Mouse (Mus musculus): ENCODE results near the gene Ufl1.
"Not testable (repeated sequence)": the region's sequence is repeated elsewhere in the genome, so short reads cannot be mapped to it uniquely, and the experiment has no call there.

The Ufl1 gene

GRCm38 (mm10) chr4:25281671-25282038, at the start of gene Ufl1:
Gene Ufl1 (minus strand): TSS chr4:25281821.
- DNase-seq (ENCODE audit: low read depth, low spot score), result peak; percentile 96

- DNase-seq (ENCODE audit: low read depth, low spot score), result no peak
Measured at GRCm38 (mm10) chr4:25325684-25326220, 44.1 kb upstream of the Ufl1 start.

- DNase-seq (ENCODE audit: low read depth, low spot score), result no peak
Measured at GRCm38 (mm10) chr4:25322631-25323178, 41.1 kb upstream of the Ufl1 start.

DNA sequence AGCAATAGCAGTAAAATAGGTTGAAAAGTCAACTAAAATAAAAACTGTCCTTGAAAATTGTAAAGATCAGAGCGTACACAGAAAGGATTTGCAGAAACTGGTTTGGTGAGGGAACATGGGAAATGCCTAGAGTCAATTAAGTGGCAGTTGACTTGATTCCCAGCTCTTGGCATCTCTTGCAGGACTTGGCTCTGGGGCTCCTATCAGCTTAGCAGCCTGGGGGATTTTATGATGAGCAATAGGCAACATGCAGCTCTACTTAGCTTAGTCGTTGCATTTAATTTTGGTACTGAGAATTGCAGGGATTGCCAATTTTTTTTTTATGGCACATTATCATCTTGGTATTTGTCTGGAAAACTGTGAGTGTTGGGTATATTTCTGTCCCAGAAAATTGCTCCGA, 32.1 kb upstream of the Ufl1 start:
- DNase-seq (ENCODE audit: low read depth, low spot score), result no peak

- DNase-seq (ENCODE audit: low read depth, low spot score), result not testable (repeated sequence)
Measured at GRCm38 (mm10) chr4:25285002-25285401, 3.4 kb upstream of the Ufl1 start.

DNA sequence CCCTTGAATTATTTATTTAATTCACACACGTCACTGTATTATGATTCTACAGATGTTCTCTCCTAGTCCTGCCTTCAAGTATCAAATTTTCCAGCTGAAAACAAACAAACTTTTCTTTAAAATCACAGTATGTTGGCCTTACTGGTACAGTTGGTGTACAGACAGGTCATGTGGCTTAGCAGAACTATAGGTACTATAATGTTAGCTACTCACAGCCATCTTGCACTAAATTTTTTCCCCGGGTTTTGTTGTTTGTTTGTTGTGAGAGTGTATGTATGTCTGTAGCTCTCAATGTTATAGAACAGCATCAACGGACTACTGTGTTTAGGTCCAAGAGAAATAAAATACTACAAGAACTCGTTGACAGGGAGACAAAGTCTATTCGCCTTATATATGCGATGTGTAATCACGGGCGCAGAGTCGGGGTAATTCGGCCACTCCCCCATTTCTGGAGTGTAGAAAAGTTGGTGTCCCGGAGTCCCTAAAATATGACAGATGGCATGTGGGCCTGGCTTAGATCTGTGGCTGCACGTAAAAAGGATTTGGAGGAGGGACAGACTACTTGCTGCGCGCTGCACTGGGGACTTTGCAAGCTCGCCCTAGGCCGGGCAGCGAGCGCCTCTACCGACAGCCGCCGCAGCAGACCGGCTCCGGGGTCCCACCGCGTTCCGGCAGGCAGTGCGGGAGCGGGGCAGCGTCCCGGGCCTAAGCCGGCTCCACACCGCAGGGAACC, 517 bp downstream of the Ufl1 start:
- DNase-seq (ENCODE audit: low read depth, low spot score), result no peak

DNA sequence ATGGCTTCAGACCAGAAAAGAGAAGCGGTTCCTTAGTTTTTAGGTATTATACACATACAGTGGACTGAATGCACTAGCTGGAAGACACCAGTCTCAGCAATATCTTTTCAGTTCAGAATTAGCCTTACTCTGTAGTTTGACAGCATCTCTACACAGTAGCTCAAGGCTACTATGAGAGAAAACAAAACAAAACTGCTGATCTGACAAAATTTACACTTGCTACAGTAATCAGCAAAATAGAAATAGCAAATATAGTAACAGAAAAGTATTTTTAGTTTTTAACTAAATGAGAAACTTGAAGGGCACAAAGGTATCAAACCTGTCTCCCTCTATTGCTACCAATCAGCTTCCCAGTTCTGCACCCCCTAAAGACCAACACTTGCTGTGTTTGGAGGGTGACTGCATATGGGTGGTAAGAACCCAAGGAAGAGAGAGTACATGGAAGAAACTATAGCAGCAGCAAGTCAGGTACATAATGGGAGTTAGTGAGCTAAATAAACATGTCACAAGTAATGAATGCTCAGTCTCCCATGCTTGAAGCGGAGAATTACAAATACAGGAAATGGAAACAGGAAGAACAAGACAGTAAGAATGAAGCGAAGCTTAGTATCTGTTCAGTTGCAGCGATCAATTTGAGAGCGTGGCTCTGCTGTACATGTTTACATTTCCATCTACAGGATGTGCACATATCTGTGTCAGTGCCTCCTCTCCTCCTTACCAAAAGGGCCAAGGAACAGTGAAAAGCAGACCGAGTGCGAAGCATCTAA, 8.6 kb downstream of the Ufl1 start:
- peak; percentile 80 for DNase-seq (ENCODE audit: low read depth, low spot score)

DNA sequence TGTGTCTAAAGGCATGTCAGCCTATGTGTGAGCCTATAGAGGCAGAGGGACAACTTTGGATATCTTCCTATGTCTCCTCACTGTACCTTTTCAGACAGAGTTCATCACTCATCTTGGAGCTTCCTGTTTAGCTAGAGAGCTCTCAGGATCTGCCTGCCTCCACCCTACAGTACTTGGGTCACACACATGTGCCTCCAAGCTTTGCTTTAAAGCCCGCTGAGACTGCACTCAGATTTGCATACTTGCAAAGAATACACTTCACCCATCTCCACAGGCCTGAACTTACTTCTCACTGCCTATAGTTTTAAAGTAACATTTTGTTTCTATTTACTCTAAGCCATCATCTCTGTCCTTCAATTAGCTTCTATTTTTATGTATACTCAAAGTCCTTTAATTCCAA, 9.7 kb downstream of the Ufl1 start:
- DNase-seq (ENCODE audit: low read depth, low spot score), result peak; percentile 51

DNA sequence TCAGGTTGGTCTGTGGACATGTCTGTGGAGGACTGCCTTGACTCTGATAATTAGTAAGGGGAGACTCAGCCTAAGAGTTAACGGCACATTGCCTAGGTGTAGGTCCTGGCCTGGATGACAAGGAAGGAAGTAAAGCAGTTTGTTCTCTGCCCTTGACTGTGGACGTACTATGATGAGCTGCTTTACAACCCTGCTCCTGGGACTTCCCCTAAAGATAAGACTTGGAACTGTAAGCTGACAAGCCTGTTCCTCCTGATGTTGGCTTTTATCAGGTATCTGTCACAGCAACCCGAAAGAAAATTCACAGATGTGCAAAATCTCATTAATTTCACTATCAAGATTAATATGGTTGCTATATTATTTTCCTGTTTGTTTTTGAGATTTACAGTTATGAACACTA, 14.5 kb downstream of the Ufl1 start:
- DNase-seq (ENCODE audit: low read depth, low spot score), result no peak

GRCm38 (mm10) chr4:25257822-25258398, 23.7 kb downstream of the Ufl1 start:
- DNase-seq (ENCODE audit: low read depth, low spot score), result no peak

DNA sequence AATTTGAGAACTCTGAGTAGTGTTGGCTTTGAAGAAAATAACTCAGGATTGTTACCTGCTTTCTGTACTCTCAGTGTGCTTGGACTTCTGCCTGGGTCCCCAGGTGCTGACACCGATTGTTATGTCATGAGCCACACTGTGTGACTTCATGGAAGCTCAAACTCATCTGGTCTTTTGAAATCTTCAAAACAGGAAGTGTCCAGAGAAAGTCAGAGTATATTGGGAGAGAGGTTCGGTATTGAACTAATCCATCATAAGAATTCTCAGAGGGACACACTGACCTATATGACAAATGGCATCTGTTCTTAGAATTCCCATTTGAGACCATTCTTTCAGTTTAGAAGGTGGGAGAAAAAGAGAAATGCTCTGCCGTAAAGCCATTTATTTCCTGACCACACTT, 38.8 kb downstream of the Ufl1 start, which contains the start of gene Fhl5:
Fhl5 (minus strand) TSS at position 101 of the 400 bp plus-strand sequence.
- no peak for DNase-seq (ENCODE audit: low read depth, low spot score)

GRCm38 (mm10) chr4:25235663-25236062, 46.0 kb downstream of the Ufl1 start:
- DNase-seq (ENCODE audit: low read depth, low spot score), result not testable (repeated sequence)

GRCm38 (mm10) chr4:25233767-25234166, 47.9 kb downstream of the Ufl1 start:
- DNase-seq (ENCODE audit: low read depth, low spot score), result not testable (repeated sequence)

- DNase-seq (ENCODE audit: low read depth, low spot score), result no peak
Measured at GRCm38 (mm10) chr4:25232546-25232945, 49.1 kb downstream of the Ufl1 start.

DNA sequence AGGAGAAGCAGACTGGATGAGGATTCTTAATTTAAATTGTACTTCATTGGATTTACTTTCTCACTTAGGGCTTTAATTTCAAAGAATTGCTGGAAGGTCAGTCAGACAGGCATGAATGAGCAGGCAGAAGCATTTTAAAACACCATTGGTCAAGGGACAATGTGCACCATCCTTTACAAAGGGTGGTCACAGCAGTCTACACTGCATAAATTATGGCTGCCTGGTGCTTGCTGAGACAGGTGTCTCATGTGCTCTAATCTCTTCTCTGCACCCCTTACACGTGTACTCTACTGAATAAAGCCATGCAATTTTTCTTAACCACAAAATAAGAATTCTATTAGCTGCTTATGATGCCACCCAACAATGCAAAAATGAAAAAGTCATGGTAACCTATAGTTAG, 54.1 kb downstream of the Ufl1 start:
- no peak for DNase-seq (ENCODE audit: low read depth, low spot score)

DNA sequence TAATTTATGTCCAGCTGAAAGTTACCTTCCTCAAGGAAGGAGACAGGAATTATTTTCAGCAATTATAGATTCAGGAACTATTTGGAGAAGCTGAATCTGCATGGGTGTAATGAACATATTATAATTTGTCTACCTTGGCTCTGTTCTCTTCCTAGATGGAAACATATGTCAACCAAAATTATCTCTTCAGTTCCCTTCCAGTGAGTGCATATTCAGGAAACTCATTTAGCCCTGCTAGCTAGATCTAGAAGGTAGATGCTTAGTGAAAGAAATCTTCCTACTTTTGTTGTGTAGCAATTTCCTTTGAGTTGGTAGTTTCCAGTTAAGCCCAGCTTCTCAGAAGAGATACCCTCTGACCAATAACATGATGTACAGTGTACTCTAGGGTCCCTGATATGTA, 59.7 kb downstream of the Ufl1 start:
- DNase-seq (ENCODE audit: low read depth, low spot score), result no peak

DNA sequence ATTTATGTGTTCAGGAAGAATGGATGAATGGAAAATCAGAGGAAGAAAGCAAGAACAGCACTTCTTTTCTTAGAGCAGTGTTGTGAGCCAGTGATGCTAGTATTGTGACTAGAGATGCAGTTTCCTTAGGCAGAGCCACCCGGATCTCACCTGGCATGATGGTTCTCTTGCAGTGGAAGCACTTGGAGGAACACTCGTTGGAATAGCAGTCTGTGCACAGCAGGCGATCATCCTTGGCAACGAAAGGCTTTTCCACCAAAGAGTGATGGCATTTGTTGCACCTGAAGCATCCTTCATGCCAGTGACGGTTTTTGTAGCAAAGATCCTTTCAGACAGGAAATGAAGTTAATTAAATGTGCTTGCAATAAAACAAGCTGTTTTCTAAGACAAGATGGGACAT, 68.2 kb downstream of the Ufl1 start:
- DNase-seq (ENCODE audit: low read depth, low spot score), result no peak

GRCm38 (mm10) chr4:25206166-25206565, 75.5 kb downstream of the Ufl1 start:
- no peak for DNase-seq (ENCODE audit: low read depth, low spot score)
